Mouse (Mus musculus) hindbrain, postnatal 0 days (tissue): Measurements from ENCODE around the gene Fam192a. TPM values are rescaled to one million over a fixed set of nuclear protein-coding genes. Genes with fewer than 3 reads are reported as not detected.

Experiments used
- ATAC-seq: fragments of 200-750 bp; cut with Nextera tagmentation; 2 replicates; pipeline ENCODE4 v1.8.0; 2017; ENCODE audit warnings: mild to moderate bottlenecking, moderate TSS enrichment, moderate library complexity
- DNase-seq: peaks from one replicate; pipeline ENCODE4 v3.0.0-alpha.2; 2015; ENCODE audit warnings: low spot score
- H3K27ac ChIP-seq: fragments of 300-500 bp; sonication (generic); 2 replicates; pipeline ENCODE4 v1.5.1; 2014; ENCODE audit warnings: mild to moderate bottlenecking
- H3K27me3 ChIP-seq: fragments of 300-500 bp; sonication (generic); 2 replicates; pipeline ENCODE4 v1.6.1; 2014; ENCODE audit warnings: low read length, mixed read lengths; ENCODE audit not compliant: insufficient read depth
- H3K36me3 ChIP-seq: fragments of 300-500 bp; sonication (generic); 2 replicates; pipeline ENCODE4 v1.6.1; 2014; ENCODE audit warnings: low read length, mixed read lengths; ENCODE audit not compliant: insufficient read depth
- H3K4me1 ChIP-seq: fragments of 300-500 bp; sonication (generic); 2 replicates; pipeline ENCODE4 v1.6.1; 2014; ENCODE audit warnings: antibody characterized with exemption, low read length, mixed read lengths; ENCODE audit not compliant: insufficient read depth
- H3K4me2 ChIP-seq: fragments of 300-500 bp; sonication (generic); 2 replicates; pipeline ENCODE4 v1.6.1; 2014; ENCODE audit warnings: low read depth, mild to moderate bottlenecking, low read length, moderate library complexity, mixed read lengths
- H3K4me3 ChIP-seq: fragments of 300-500 bp; sonication (generic); 2 replicates; pipeline ENCODE4 v1.5.1; 2014; ENCODE audit warnings: low read length
- H3K9ac ChIP-seq: fragments of 300-500 bp; sonication (generic); replicated peaks from 2 replicates; pipeline ENCODE4 v1.6.1; 2014; ENCODE audit warnings: mild to moderate bottlenecking, low read length, moderate library complexity, mixed read lengths
- H3K9me3 ChIP-seq: fragments of 300-500 bp; sonication (generic); 2 replicates; pipeline ENCODE4 v1.6.1; 2016; ENCODE audit warnings: low read length, mixed read lengths
- CTCF ChIP-seq: IDR thresholded peaks from 2 replicates; pipeline ENCODE4 v1.5.1; 2016; ENCODE audit warnings: antibody characterized with exemption, control low read depth, low read depth
- WGBS: fragments of 180-500 bp; shearing (Covaris S2); extraction: QIAGEN DNeasy Blood & Tissue Kit; methylation state at CpG from one replicate; pipeline ENCODE4 v1.1.7; 2014; 5-methylcytosine and 5-hydroxymethylcytosine counted together
- polyA plus RNA-seq: library from polyadenylated mRNA; unstranded; fragments of >200 nt; fragmentation: Nextera tagmentation; extraction: Ambion mirVana; gene quantifications from 2 replicates; pipeline ENCODE4 v1.2.1, GENCODE M21; 2015
- total RNA-seq: library from RNA; depleted of rRNA; stranded (reverse); fragments of >200 nt; gene quantifications from 2 replicates; pipeline ENCODE4 v1.2.3, GENCODE M21; 2014

The Fam192a gene
- total and polyA plus RNA-seq, 2 experiments from 2014 or later: 24.4 to 64.6 TPM

- TF ChIP-seq CTCF: no peak
- ATAC-seq (no peak), DNase-seq (no peak)
- Histone ChIP-seq H3K4me1 (peaks cover 27% of the 10 kb centered on the region), H3K9me3 (no peaks in the 10 kb centered on the region), H3K4me2 (peak overlapping the region; percentile 96), H3K27me3 (no peaks in the 10 kb centered on the region), H3K36me3 (no peaks in the 10 kb centered on the region), H3K4me3 (no peak overlapping the region), H3K9ac (0 out of 2 replicates have a peak overlapping the region, but pooled peaks have one; percentile 24), H3K27ac (no peak overlapping the region)
- 29% methylated on average over 4 of the region's 4 CpGs for WGBS
Observed at GRCm38 (mm10) chr8:94534612-94535011, 67.2 kb downstream of the Fam192a start.

GRCm38 (mm10) chr8:94532873-94533671 is 68.7 kb downstream of the Fam192a start, which contains the start of gene Cpne2:
Gene Cpne2, plus strand, starts transcription at chr8:94532990.
- Histone ChIP-seq H3K9ac (peak within 1 kb of the TSS; percentile 72), H3K36me3 (no peaks in the 10 kb centered on the region), H3K4me1 (peaks cover 24% of the 10 kb centered on the region), H3K27me3 (no peaks in the 10 kb centered on the region), H3K4me2 (peak within 1 kb of the TSS; percentile 96), H3K9me3 (no peaks in the 10 kb centered on the region), H3K4me3 (peak within 1 kb of the TSS; percentile 63), H3K27ac (peak within 1 kb of the TSS; percentile 68)
- DNase-seq (peak; percentile 65), ATAC-seq (peak; percentile 85)
- TF ChIP-seq CTCF: peak; percentile 37
- under 1% methylated on average over 62 of the region's 81 CpGs for WGBS

- Histone ChIP-seq H3K27ac (peak overlapping the region; percentile 68; the same call in 1 of the 2 replicates), H3K4me3 (peak overlapping the region; percentile 63), H3K36me3 (no peaks in the 10 kb centered on the region), H3K4me1 (peaks cover 23% of the 10 kb centered on the region), H3K4me2 (peak overlapping the region; percentile 96), H3K9me3 (no peaks in the 10 kb centered on the region), H3K9ac (peak overlapping the region; percentile 72), H3K27me3 (no peaks in the 10 kb centered on the region)
- no peak for TF ChIP-seq CTCF
- DNase-seq: no peak
- WGBS: under 1% methylated on average over 31 of the region's 34 CpGs
- no peak for ATAC-seq
Observed at GRCm38 (mm10) chr8:94532525-94532872, 69.3 kb downstream of the Fam192a start.

GRCm38 (mm10) chr8:94532000-94532399 is 69.8 kb downstream of the Fam192a start:
- H3K27ac ChIP-seq: peak overlapping the region; percentile 36; the same call in 1 of the 2 replicates
- no peak for ATAC-seq

GRCm38 (mm10) chr8:94530643-94531042 is 71.2 kb downstream of the Fam192a start:
- no peak overlapping the region for H3K4me3 ChIP-seq
- no peak overlapping the region for H3K9ac ChIP-seq
- TF ChIP-seq CTCF: no peak
- no peaks in the 10 kb centered on the region for H3K36me3 ChIP-seq
- H3K4me1 ChIP-seq: peaks cover 11% of the 10 kb centered on the region
- H3K27me3 ChIP-seq: no peaks in the 10 kb centered on the region
- no peaks in the 10 kb centered on the region for H3K9me3 ChIP-seq
- 91% methylated on average over 4 of the region's 4 CpGs for WGBS
- no peak overlapping the region for H3K27ac ChIP-seq
- H3K4me2 ChIP-seq: no peak overlapping the region
- ATAC-seq (no peak), DNase-seq (no peak)

More at GRCm38 (mm10) chr8:94532000-94532399, 69.8 kb downstream of the Fam192a start:
- peak overlapping the region; percentile 63 for H3K4me3 ChIP-seq
- H3K9ac ChIP-seq: peak overlapping the region; percentile 72
- TF ChIP-seq CTCF: no peak
- H3K4me1 ChIP-seq: peaks cover 18% of the 10 kb centered on the region
- no peaks in the 10 kb centered on the region for H3K36me3 ChIP-seq
- H3K4me2 ChIP-seq: peak overlapping the region; percentile 96
- no peaks in the 10 kb centered on the region for H3K27me3 ChIP-seq
- no peaks in the 10 kb centered on the region for H3K9me3 ChIP-seq
- WGBS: 5% methylated on average over 8 of the region's 8 CpGs
- DNase-seq: peak; percentile 40

GRCm38 (mm10) chr8:94529875-94530274 is 71.9 kb downstream of the Fam192a start:
- peaks cover 7% of the 10 kb centered on the region; the same call in 1 of the 2 replicates for H3K4me1 ChIP-seq
- H3K4me2 ChIP-seq: no peak overlapping the region
- WGBS: 74% methylated on average over 4 of the region's 4 CpGs
- no peak overlapping the region for H3K27ac ChIP-seq
- no peak for ATAC-seq
- no peaks in the 10 kb centered on the region for H3K27me3 ChIP-seq
- no peak overlapping the region for H3K4me3 ChIP-seq
- H3K36me3 ChIP-seq: no peaks in the 10 kb centered on the region
- TF ChIP-seq CTCF: no peak
- DNase-seq: no peak
- H3K9me3 ChIP-seq: no peaks in the 10 kb centered on the region
- H3K9ac ChIP-seq: no peak overlapping the region

- no peaks in the 10 kb centered on the region for H3K36me3 ChIP-seq
- TF ChIP-seq CTCF: peak; percentile 95
- no peaks in the 10 kb centered on the region for H3K4me1 ChIP-seq
- no peak overlapping the region for H3K4me2 ChIP-seq
- H3K27ac ChIP-seq: no peak overlapping the region
- ATAC-seq (no peak), DNase-seq (peak; percentile 77)
- WGBS: 38% methylated on average over 4 of the region's 4 CpGs
- no peak overlapping the region for H3K9ac ChIP-seq
- H3K27me3 ChIP-seq: no peaks in the 10 kb centered on the region
- H3K4me3 ChIP-seq: no peak overlapping the region
- no peaks in the 10 kb centered on the region for H3K9me3 ChIP-seq
Observed at GRCm38 (mm10) chr8:94528245-94528644, 73.6 kb downstream of the Fam192a start.
